In the genomic region with DNA sequence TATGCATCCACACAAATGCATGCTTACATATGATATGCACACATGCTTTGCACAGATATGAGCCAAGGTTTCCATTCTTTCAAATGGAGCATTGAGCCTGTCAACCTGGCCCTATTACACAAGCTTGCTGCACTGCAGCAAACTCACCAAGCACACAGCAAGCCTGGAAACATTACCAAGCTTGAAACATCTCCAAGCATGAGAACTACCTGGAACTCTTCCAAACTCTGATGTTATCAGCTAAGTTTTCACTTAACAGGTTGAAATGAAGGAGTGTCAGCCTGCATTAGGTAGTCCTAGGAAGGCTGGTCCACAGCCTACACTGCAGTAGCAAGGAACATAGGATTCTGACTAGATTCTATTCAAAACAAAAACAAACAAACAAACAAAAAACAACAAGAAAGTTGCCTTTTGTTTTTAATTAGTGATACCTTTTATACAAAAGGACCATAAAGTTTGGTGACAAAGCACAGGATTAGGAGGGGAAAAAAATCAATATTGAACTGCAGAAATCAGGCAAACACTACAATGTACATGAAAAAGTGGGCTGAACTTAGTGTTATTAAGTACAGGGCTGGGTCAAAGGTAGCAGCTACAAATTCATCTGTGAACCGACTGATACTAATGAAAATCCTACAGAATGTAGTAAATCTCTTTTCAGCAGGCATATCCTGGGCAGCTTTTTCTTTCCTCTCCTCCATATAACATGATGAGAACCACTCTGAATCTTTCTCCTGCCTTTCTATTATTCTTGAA, we compare ENCODE assay signal across 12 mouse cellular contexts.
DNase-seq lines count a peak whose midpoint lies in the region; ATAC-seq and TF ChIP-seq lines count a peak whose summit lies in the region.
"Had no signal": no experiment of that assay in that cellular context is flagged by ENCODE, and none has a peak within 500 bp of the region (broad histone marks: within the 10 kb centered on the region; RNA-seq: fewer than 3 reads in every experiment).

No protein-coding gene starts in this region.

- no peak for TF ChIP-seq CTCF in heart, adult 2 months (IDR thresholded peaks at IDR 0.05)

- no peak for TF ChIP-seq POLR2A in heart, adult 2 months (IDR thresholded peaks at IDR 0.05; ENCODE audit: insufficient read depth, low read depth, low read length)

- H3K4me1 ChIP-seq in kidney, embryonic 15.5 days: no peaks in the 10 kb centered on the region
- H3K4me1 ChIP-seq in heart, adult 2 months (ENCODE audit: control insufficient read depth, insufficient read depth, low read length): no peaks in the 10 kb centered on the region
- H3K4me1 ChIP-seq: embryonic facial prominence, embryonic 12.5 days; neural tube, embryonic 13.5 days had no signal

- intact Hi-C loops in heart, adult 2 months (cut with DNase I): no loop called here

- no peak overlapping the region for H3K4me2 ChIP-seq in kidney, embryonic 15.5 days
- H3K4me2 ChIP-seq: embryonic facial prominence, embryonic 12.5 days; neural tube, embryonic 13.5 days had no signal

- peak; percentile 1 to 32 for DNase-seq in kidney, adult 8-10 months
- peak; percentile 21 to 29 for DNase-seq in right cerebral cortex, adult 2 months (ENCODE audit: low spot score in 2 of 2)
- DNase-seq in right cerebral cortex, postnatal 25 days: no peak
- peak; percentile 11 for DNase-seq in fat pad, adult 2 months (ENCODE audit: extremely low read depth, low read depth, low spot score)
- DNase-seq in telencephalon, adult 2 months (ENCODE audit: low read depth, low spot score): peak; percentile 68
- no peak for DNase-seq in heart, adult 2 months
- DNase-seq: adrenal gland, postnatal 36 days; kidney, postnatal 10 days had no signal

- no peaks in the 10 kb centered on the region for H3K27me3 ChIP-seq in kidney, embryonic 15.5 days
- no peaks in the 10 kb centered on the region for H3K27me3 ChIP-seq in heart, adult 2 months (ENCODE audit: control insufficient read depth, insufficient read depth, low read length)
- H3K27me3 ChIP-seq: embryonic facial prominence, embryonic 12.5 days; neural tube, embryonic 13.5 days had no signal

- no peaks in the 10 kb centered on the region for H3K79me2 ChIP-seq in heart, adult 2 months (replicated peaks; ENCODE audit: control insufficient read depth, insufficient read depth, low read length)

- no peaks in the 10 kb centered on the region for H3K9me3 ChIP-seq in kidney, embryonic 15.5 days (replicated peaks)
- H3K9me3 ChIP-seq: embryonic facial prominence, embryonic 12.5 days; G1E; neural tube, embryonic 13.5 days had no signal

- H3K4me3 ChIP-seq in kidney, embryonic 15.5 days (replicated peaks): no peak overlapping the region
- no peak overlapping the region for H3K4me3 ChIP-seq in heart, adult 2 months
- H3K4me3 ChIP-seq: embryonic facial prominence, embryonic 12.5 days; neural tube, embryonic 13.5 days had no signal

- H3K36me3 ChIP-seq in kidney, embryonic 15.5 days: no peaks in the 10 kb centered on the region
- H3K36me3 ChIP-seq in heart, adult 2 months (ENCODE audit: control insufficient read depth, insufficient read depth, low read length): no peaks in the 10 kb centered on the region
- H3K36me3 ChIP-seq: embryonic facial prominence, embryonic 12.5 days; G1E; neural tube, embryonic 13.5 days had no signal

- ATAC-seq in kidney, embryonic 15.5 days (replicated peaks; ENCODE audit: low FRiP score): no peak

- no peak for TF ChIP-seq EP300 in heart, adult 2 months (IDR thresholded peaks at IDR 0.05; ENCODE audit: insufficient read depth, low read depth, low read length)

- WGBS in kidney, embryonic 15.5 days: 50% methylated on average over 1 of the region's 1 CpGs
- WGBS in heart, adult 2 months: 78% methylated on average over 1 of the region's 1 CpGs

- no peak overlapping the region for H3K9ac ChIP-seq in kidney, embryonic 15.5 days
- no peak overlapping the region for H3K9ac ChIP-seq in heart, adult 2 months (ENCODE audit: low read depth, low read length)
- H3K9ac ChIP-seq: embryonic facial prominence, embryonic 12.5 days; neural tube, embryonic 13.5 days had no signal

- H3K27ac ChIP-seq in kidney, embryonic 15.5 days: no peak overlapping the region
- no peak overlapping the region for H3K27ac ChIP-seq in heart, adult 2 months
- H3K27ac ChIP-seq: embryonic facial prominence, embryonic 12.5 days; neural tube, embryonic 13.5 days had no signal

Comparison
In these comparisons a context has a peak if more than half of its experiments do, and no peak if none do; other contexts are left out.
1. DNase-seq: peak in kidney, adult 8-10 months (2 of 2), right cerebral cortex, adult 2 months (2 of 2), fat pad, adult 2 months (single experiment) and telencephalon, adult 2 months (single experiment); none in right cerebral cortex, postnatal 25 days (single experiment) and heart, adult 2 months (0 of 2).